Mouse (Mus musculus) adrenal gland, postnatal 10 days (tissue): ENCODE measurements at regions not wholly inside any gene's neighbourhood (a gene's known extent, or its start where the extent isn't known, plus 50 kb on each side); places are given as distances from the start of the nearest gene placed in this dataset.
A peak's percentile ranks its signal among the peaks of the same experiment; 100 is the strongest.

Experiments
- DNase-seq: peaks from one replicate; pipeline ENCODE4 v3.0.0; 2021; ENCODE audit warnings: mixed read lengths

DNA sequence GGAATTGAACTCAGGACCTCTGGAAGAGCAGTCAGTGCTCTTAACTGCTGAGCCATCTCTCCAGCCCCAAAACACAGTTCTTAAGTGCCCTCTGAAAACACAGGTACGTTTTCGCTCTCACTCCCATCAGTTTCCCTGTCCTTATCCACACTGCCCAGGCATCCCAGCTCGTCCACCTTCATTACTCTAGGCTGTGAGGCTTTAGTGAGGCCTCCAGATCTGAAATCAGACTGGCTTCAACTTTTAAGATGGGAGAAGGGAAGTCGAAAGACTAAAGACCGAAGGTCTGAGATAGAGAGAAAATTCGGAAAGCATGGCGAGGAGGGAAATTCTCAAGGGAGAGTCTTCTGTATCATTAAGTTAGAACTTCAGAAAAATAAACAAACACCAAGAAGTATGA, 54.8 kb upstream of the Tet2 start:
- no peak for DNase-seq

DNA sequence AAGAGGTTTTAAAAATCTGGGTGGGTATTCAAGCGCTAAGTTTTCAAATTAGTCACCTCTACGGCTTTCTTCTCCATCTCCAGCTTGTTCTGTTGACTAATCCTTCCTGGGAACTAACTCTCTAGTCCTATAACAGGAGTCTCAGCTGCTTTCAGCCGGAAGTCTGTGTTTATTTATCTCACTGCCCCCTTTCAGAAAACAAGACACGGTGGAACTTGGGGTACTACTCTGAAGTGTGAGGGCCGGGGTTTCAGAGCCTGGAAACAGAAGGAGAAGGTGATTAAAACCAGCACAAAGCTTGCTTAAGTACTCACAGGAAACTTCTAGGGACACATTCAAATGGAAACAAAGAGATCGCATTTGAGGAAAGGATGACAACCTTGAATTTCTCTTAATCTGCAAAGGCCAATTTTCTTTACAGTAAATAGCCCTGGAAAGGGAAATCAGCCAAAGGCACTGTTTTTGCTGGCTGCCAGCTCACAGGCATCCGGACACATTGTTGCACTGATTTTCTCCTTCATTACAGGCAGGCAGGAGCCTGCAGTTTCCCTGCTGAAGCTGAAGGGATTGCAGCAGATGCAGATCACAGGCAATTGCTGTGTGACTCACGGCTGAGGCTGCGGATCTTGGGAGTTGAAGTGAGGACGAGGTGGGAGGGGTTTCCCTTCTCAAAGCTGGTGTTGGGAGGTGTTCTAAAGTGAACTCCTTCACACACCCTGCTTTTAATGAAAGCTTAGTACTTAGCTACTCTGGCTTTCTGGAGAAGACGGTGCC, 55.7 kb upstream of the Tet2 start:
- DNase-seq, result peak; percentile 69

DNA sequence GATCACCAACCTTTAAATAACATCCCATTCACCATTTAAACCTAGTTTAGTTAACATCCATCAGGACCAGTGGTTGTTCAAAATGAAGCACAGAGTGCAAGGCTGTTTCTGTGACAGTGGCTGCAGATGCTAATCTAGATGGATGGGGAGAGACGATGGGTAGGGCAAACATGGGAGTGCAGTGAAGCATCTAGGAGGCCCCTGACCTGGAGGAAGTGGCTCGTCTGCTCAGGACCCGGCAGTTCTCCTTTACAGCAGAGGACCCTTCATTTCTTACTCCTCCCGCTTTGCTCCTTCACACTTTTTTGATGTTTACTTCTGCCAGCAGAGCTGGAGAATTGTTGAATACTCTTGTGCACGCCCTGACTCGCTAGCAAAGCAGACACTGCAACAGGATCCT, 60.5 kb upstream of the Tet2 start:
- no peak for DNase-seq

DNA sequence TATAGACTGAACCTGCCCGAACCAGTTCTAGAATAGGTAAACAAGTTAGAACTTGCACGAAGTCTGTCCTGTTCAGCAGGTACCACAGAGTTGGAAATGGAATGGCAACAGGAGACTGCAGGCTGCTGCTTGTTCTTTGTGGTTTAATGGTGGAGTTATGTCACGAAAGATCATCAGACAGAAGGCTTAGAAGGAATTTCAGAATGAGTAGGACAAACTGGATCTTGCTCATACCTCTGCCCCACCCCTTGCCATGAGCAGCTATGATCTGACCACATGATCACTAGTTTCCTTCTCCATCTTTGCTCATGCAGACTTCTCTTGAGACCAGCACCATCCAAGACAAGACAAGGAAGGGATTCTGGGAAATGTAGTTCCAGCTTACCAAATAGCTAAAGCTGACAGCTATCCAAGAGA, 63.9 kb upstream of the Tet2 start:
- no peak for DNase-seq

DNA sequence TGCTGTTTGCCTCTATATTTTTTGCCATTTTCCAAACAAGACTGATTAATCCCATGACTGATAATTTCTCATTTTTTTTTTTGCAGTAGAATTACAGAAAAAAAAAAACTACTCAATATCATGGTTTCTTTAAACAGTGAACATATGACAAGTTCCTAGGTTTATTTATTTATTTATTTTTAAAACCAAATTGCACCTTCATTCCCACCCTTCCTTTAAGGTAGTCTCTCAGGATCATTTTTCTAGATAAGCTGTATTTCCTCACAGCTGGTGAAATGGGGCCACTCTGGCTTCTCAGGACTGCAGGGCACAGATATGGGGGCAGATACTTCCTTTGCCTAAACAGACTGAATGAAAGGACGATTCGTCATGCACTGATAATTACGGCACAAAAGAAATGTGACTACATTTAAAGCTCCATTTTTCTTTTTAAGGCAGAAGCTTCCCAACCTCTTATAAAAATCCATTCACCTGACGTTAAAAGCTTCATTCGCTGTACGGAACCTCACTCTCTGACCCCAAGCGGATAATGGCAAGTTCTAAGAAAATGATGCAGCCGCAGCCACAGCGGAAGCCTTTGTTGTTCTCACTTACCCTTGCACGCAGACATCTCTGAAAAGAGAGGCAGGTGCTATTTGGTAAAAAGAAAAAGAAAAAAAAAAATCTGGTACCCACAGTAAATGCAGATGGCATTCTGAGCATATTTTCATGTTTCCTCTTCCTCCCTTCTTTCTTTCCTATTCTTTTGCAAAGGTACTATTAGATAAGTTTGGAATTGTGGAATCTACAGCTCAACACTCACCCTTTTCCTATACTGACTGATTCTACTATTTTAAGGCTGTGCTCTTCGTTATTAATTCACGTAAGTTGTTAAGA, 69.1 kb upstream of the Tet2 start:
- DNase-seq, result no peak

DNA sequence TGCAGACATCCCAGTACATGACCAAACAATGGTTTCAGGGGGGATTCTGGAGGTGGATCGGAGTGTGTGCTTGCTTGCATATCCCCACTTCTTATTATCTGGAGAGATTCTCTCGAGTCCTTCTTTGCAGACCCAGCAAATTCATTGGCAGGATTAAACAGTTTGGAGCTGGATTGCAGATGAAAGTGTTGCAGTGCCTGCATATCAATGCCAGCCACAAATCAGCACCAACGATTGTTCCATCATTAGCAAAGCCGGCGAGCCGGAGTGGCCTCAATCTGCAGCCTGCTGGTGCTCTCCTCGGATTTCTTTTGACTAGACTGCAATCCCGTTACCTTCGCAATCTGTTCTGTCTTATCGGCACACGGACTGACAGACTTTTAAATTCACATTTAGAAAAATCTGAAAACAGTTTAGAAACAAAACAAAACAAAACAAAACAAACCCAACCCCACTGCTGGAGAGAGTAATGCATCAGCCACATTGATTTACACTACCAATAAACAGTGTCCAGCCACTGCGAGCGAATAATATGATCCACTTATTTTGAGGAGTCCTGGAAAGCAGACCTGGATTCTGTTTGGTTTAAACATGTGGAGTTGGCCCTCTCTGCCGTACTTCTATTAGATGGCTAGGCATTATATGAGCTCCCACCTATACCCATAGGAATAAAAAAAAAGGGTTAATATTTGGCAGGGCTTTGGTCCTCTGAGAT, 69.9 kb upstream of the Tet2 start:
- DNase-seq, result no peak

DNA sequence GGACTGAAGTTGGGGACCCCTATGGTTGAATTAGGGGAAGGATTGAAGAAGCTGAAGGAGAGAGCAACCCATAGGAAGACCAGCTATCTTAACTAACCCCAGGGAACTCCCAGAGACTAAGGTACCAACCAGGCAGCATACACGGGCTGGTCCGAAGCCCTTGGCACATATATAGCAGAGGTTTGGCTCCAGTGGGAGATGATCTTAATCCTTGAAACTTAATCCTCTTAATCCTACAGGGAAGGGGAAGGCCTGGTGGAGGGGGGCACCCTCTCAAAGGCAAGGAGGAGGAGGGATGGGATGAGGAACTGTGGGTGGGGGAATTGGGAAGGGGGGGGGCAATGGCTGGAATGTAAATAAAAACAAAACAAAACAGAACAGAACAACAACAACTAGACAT, 72.1 kb upstream of the Tet2 start:
- no peak for DNase-seq

DNA sequence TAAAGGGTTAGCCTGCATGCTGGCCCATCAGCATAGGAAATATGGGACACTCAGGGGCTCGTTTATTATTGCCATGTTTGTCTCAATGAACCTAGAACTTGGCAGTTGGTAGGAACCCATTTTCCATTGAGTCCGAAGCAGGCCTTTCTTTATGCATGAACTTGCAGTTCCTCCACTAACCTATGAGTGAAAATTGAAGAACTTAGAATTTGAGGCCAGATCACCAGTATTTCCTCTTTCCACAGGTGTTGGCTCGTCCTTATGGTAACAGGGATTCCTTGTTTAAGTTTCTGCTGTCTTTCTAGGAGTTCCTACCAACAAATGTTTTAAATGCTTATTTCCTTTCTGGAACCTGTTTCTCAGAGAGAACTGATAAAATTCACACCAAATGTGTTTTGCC, 73.6 kb upstream of the Tet2 start:
- DNase-seq, result no peak

DNA sequence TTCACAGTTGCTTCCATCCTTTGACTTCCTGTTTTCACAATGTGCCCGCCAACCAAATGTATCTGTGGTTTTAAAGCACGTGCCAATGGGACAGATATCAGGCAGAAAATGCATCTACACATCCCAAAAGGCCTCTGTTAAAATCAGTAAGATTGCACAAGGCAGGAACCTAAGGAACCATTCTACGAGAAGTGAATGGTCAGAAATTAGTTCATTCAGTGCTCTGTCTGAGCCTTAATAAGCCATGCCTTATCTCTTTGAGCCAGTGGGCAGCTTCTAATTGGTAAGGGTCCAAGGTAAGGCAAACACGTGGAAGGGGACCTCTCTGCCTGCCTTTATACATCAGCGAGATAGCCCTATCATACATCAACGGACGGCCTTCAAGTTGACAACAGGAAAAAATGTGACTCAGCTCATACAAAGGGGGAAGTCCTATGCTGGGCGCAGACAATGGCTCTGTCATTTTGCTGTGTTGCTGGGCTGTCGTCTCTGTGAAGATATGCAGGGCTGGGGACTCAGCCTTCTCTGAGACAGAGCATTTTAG, 78.3 kb upstream of the Tet2 start:
- peak; percentile 66 for DNase-seq

DNA sequence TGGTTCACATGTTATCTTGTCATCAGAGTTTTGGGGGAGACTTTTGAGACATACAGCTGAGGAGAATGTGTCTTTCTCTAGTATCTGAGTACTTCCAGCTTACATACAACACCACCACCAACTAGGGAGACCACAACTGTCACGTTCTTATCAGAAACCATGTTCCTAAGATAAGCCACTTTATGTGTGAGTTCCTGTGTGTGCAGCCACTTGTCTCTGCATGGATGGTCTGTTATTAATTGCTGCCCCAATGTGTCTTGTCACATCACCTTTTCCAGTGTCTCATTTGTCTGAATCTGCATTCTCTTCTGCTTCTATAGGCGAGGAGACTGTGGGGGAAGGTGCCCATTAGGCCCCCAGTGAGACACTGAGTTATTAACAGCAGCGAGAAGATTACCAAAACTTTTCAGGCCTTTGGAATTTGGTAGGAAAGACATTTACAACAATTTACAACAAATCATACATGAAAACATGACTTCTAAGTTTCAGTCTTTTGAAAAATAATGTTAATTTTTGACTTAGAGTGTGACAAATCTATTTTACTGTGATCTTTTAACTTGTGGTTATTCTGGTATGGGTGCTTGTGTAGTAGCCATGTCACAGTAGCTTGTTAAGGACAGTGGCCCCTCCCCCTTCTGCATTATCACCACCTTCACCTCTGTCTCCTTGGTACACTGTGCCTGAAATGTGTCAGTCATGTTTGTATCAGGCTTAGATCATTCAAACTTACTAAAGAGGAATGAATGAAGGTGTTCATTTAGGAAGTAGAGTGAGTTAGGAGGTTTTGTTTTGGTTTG, 79.3 kb upstream of the Tet2 start:
- DNase-seq, result no peak

DNA sequence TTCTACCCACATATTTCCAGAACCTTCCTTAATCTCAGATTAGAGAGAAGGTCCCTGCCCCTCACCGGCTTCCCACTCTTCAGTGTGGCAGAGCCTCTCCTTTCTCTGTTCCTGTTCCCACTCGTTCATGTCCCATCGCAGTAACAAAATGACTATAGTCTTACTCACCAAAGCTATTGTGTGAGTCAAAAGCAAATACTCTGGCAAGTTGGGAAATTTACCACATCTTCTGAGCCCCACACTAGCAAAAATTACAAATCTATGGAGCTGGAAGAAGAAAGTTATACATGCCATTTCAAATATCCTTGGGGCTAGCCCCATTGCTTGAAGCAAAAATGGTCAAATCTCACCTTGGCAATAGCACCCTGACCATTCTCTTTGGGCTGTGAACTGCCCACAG, 80.1 kb upstream of the Tet2 start:
- no peak for DNase-seq

DNA sequence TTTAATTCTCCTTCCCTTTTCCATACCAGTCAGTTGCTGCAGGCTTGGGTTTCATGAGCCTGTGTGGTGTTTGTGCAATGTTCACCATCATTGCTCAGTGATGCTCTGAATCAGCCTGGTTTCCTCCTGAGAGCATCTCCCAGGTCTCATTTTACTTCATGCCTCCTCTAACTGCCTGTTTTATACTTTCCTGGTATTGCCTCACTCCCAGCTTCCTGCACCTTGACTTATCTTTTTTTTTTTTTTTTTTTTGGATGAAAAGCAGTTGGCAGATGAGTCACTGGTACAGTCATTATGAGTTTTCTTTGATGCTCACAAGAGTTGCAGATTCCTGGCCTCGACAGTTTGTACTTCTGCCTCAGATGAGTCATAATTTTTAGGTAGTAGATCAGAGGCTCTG, 81.5 kb upstream of the Tet2 start:
- DNase-seq, result no peak

DNA sequence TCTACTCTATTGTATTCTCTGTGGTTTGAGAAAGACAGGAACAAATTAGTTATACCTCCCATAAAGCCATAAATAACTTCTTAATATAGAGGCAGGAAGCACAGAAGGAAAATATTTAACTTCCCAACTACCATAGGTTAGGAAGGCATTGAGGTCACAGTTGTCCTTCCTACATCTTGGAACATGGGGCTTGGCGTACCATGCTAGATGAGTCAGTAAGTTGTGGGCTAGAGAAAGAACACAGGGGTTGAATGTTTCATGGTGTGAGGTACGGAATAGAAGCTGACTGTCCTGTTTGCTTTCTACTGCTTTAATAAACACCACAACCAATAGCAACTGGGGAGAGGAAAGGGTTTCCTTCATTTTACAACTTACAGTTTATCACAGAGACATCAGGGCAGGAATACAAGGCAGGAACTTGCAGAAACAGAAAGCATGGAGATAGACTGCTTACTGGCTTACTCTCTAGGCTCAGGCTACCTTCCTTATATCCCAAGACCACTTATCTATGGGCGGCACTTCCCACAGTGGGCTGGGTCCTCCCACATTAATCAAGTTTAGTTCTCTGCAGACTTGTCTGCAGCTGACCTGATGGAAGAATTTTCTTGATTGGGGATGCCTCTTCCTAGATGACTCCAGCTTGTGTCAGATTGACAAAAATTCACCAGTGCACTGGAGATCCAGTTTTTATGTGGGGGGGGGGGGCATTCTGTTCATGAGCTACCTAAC, 82.3 kb upstream of the Tet2 start:
- no peak for DNase-seq

DNA sequence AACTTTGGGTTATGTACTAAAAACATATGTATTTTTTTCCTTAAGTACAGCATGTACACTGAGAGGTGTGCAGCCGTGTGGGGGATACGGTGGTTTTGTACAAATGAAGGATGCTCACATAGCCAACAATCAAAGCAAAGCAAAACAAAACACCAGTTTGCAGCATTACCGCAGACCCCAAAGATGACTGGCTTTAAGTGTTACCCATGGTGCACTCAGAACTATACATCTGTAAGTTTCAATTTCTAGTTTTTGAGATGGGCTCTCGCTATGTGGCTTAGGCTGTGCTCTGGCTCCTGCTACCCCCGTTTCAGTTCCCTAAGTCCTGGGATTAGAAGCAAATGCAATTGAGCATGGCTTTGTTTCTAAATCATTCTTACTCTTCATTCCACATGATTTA, 89.4 kb upstream of the Tet2 start:
- no peak for DNase-seq

DNA sequence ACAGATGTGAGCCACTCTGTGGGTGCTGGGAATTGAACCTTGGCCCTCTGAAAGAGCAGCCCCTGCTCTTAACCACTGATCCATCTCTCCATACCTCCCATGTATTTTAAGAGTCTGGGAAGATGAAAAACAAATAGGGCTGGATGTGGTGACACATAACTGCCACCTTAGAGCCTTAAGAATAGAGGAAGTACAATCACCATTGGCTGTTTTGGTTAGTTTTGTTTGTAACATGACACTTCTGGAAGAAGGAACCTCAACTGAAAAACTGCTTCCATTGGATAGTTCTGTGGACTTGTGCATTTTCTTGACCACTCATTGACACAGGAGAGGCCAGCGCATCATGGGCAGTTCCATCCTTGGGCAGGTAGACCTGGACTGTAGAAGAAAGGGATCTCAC, 100.7 kb upstream of the Tet2 start:
- DNase-seq, result no peak

DNA sequence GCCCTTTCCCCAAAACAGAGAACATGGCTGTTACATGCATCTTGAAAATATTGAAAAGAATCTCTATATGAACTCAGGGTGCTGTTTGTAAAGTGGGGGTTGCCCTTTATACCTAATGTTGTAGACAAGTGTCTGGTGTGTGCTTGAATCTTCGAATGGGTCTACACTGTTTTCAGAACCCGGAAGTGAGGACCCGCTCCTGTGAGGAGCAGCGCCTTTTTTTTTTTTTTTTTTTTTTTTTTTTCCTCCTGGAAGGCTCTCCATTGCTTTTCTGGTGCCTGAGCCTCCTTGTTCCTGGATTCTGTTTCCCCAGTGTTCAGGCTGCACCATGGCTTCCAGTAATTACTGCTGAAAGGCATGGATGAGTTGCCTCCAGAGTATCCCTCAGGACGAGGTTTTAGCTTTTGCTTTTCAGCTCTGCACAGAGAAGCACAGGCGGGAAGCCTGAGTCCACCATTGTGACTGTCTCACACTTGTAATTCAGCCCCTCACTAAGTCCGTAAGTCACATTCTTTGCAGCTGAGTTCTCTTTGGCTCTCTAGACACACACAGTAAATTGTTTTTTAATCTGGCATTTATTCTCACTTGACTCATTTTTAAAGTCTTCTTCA, 101.6 kb upstream of the Tet2 start:
- no peak for DNase-seq

DNA sequence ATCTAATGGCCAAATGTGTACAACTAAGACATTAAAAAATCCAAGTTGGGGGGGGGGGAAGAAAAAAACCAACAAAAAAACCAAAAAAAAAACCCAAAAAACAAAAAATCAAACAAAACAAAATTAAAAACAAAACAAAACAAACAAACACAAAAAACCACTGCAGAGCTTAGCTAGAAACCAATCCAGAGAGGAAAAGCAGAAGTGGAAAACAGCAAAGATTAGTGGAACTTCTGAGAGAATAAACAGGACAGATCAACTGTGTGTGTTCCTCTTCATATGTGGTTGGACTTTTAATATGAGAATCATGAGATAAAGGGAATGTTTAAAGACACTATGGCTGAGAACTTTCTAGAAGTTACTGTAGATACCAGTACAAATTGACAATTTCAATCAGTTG, 105.1 kb upstream of the Tet2 start:
- no peak for DNase-seq

DNA sequence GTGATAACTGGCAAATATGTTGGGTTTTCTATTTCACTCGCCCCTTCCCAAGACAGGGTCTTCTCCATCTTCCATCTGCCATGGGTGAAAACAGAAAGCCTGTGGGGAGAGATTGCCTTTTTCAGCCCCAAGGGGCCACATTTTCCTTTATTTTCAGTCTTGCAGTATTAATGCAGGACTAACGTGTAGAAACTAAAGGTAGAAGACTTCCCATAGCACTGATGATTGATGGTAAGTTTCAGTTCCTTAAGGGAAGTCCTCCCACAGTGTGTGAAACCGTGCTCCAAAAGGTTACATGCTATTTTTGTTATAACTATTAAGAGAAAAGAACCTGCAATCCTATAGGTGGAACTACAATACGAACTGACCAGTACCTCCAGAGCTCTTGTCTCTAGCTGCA, 107.1 kb upstream of the Tet2 start:
- no peak for DNase-seq

DNA sequence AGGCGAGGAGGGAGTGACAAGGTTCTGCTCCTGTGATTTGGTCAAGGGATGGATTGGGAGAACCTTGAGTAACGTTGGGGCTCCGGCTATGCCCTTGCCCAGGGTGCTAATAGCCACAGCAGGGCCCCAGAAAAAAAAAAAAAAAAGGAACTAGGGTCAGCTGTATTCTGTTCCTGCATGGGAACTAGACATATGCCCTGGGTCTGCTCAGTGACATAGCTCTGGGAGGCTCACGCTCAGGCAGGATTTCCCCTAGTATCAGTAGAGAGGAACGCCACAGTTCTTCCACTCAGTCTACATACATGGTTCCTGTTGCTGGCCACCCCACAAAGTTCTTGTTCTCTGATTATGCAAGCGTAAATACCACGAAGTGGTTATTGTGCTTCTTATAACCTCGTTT, 114.8 kb upstream of the Tet2 start:
- no peak for DNase-seq

DNA sequence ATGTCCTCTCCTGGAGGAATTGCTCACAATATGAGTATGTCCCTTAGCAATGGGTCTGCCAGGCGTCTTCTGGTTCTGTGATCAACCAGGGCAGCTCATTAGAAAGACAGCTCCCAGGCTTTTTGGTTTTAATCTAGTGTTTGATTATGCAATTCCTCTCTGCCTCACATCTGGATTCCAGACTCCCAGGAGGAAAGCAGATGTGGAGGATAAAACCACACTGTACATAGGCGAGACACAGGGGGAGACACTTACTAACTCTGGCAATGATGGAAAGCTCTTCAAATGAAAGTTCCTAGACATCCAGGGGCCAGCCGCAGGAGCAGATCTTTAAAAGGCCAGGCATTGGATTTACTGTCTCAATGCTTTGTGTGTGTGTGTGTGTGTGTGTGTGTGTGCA, 116.4 kb upstream of the Tet2 start:
- no peak for DNase-seq

DNA sequence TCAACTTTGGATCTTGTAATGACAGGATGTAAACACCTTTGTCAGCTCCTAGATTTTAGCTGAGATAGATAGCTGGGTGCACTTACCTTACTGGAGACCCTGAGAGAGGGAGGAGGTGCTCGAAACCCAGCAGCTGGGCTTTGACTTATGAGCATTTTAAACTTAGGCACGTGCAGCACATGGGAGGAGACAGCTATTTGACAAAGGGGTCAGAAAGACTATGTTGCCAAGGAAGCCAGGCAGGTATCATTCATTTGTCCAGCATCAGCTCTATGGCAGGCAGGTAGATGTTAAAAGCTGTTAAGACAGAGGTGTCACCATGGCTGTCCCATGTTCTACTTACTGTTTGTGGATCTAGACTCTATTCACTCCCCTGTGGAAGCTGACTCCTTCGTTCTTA, 120.0 kb upstream of the Tet2 start:
- no peak for DNase-seq
